Comparison of ENCODE assay signal across 7 mouse cellular contexts in genomic region chr14:55681160-55682117, GRCm38 (mm10). TPM values are rescaled to one million over a fixed set of nuclear protein-coding genes. Genes with fewer than 3 reads are reported as not detected.
DNase-seq lines count a peak whose midpoint lies in the region; ATAC-seq lines count a peak whose summit lies in the region.

Gene Tinf2, minus strand, starts transcription at chr14:55681820.

- ATAC-seq in intestine, embryonic 15.5 days, result peak; percentile 99

- H3K27ac ChIP-seq in intestine, embryonic 15.5 days, result peak within 1 kb of the TSS; percentile 91
- H3K27ac ChIP-seq in midbrain, embryonic 10.5 days (replicated peaks), result peak within 1 kb of the TSS; percentile 93

- H3K36me3 ChIP-seq in intestine, embryonic 15.5 days, result peaks cover 28% of the 10 kb centered on the region
- peaks cover 41% of the 10 kb centered on the region for H3K36me3 ChIP-seq in midbrain, embryonic 10.5 days

- DNase-seq in adrenal gland, adult 2 months, result peak; percentile 95
- DNase-seq in embryo, embryonic 11.5 days (ENCODE audit: low read depth, low spot score), result peak; percentile 96
- DNase-seq in gastrocnemius, postnatal 36 days, result peak; percentile 83 to 88
- DNase-seq in left cerebral cortex, postnatal 25 days (ENCODE audit: low spot score in 2 of 2), result peak; percentile 98
- peak; percentile 94 for DNase-seq in midbrain, embryonic 10.5 days (ENCODE audit: low spot score)
- DNase-seq in right cerebral cortex, postnatal 4 days, result peak; percentile 93

- H3K27me3 ChIP-seq in intestine, embryonic 15.5 days (replicated peaks), result no peaks in the 10 kb centered on the region
- H3K27me3 ChIP-seq in midbrain, embryonic 10.5 days (ENCODE audit: low read depth, poor library complexity, severe bottlenecking), result no peaks in the 10 kb centered on the region

- WGBS in intestine, embryonic 15.5 days, result under 1% methylated on average over 66 of the region's 66 CpGs
- under 1% methylated on average over 66 of the region's 66 CpGs for WGBS in midbrain, embryonic 10.5 days

- peak within 1 kb of the TSS; percentile 76 for H3K9ac ChIP-seq in intestine, embryonic 15.5 days

- H3K4me3 ChIP-seq in intestine, embryonic 15.5 days (replicated peaks), result peak within 1 kb of the TSS; percentile 76
- H3K4me3 ChIP-seq in midbrain, embryonic 10.5 days, result peak within 1 kb of the TSS; percentile 91

- peak within 1 kb of the TSS; percentile 83 for H3K4me2 ChIP-seq in intestine, embryonic 15.5 days (replicated peaks)

- intact Hi-C loops in gastrocnemius, postnatal 36 days (cut with DNase I), result loop anchor here (2.0 to 5.0 kb wide), 2 partner anchors 63 to 221 kb away; partner anchors contain the start of genes Dhrs1, Nop9 and Sdr39u1
- intact Hi-C loops in left cerebral cortex, postnatal 25 days (cut with DNase I), result loop anchor here (1.0 to 5.0 kb wide), 2 partner anchors 41 to 64 kb away; partner anchors contain the start of genes Dhrs1, Nop9 and Rabggta

- H3K9me3 ChIP-seq in intestine, embryonic 15.5 days, result no peaks in the 10 kb centered on the region
- no peaks in the 10 kb centered on the region for H3K9me3 ChIP-seq in midbrain, embryonic 10.5 days (replicated peaks)

- peaks cover 8% of the 10 kb centered on the region for H3K4me1 ChIP-seq in intestine, embryonic 15.5 days (replicated peaks)
- peaks cover 16% of the 10 kb centered on the region for H3K4me1 ChIP-seq in midbrain, embryonic 10.5 days

RNA-seq across cellular contexts. Expression of gene Tinf2, which starts in this region (rescaled TPM):
- total RNA-seq in adrenal gland, adult 2 months (2021), result 10 to 100 TPM; 29.6 to 35.8 TPM
- 10.2 and 11.9 TPM in 2 replicates for polyA plus RNA-seq in adrenal gland, adult 2 months (2012; rRNA removed)
- total RNA-seq in gastrocnemius, postnatal 36 days (2021), result 10 to 100 TPM in 1 of 2 experiments, 1 to 10 TPM in 1; 9.4 to 10.8 TPM
- polyA plus RNA-seq in intestine, embryonic 15.5 days (2015; fragmentation: Nextera tagmentation; extraction: Ambion mirVana), result 35.8 and 38.7 TPM in 2 replicates
- 10 to 100 TPM; 12.9 to 14.8 TPM for total RNA-seq in left cerebral cortex, postnatal 25 days (2021)
- polyA plus RNA-seq in midbrain, embryonic 10.5 days (2016; fragmentation: Nextera tagmentation; extraction: Ambion mirVana), result 70.5 and 74.5 TPM in 2 replicates

Comparison
In these comparisons a context has a peak if more than half of its experiments do, and no peak if none do; other contexts are left out.
1. Peak in every context shown above with its lines: DNase-seq, ATAC-seq, H3K4me3 ChIP-seq and H3K27ac ChIP-seq.